Mouse (Mus musculus): ENCODE measurements around the gene Olfr312.

Olfr312 gene

GRCm38 (mm10) chr11:58860744-58861143 lies 31.7 kb downstream of the Olfr312 start:
- DNase-seq (ENCODE audit: low spot score in 2 of 2), result no peak

- DNase-seq (ENCODE audit: low spot score in 2 of 2), result peak; percentile 56 to 66
Measured at GRCm38 (mm10) chr11:58867039-58867953, 38.3 kb downstream of the Olfr312 start, which contains the start of gene 2810021J22Rik. Gene 2810021J22Rik (plus strand): TSS chr11:58867216.

GRCm38 (mm10) chr11:58867954-58868330 lies 38.9 kb downstream of the Olfr312 start:
- no peak for DNase-seq (ENCODE audit: low spot score in 2 of 2)

- no peak for DNase-seq (ENCODE audit: low spot score in 2 of 2)
Measured at GRCm38 (mm10) chr11:58870961-58871360, 41.9 kb downstream of the Olfr312 start.

- DNase-seq (ENCODE audit: low spot score in 2 of 2), result no peak
Measured at GRCm38 (mm10) chr11:58883756-58884155, 54.7 kb downstream of the Olfr312 start.

All from frontal cortex, postnatal 14 days (tissue).